Mouse (Mus musculus) olfactory bulb, adult 2 months (tissue): ENCODE results near the gene B830017H08Rik. TPM values are rescaled to one million over a fixed set of nuclear protein-coding genes. Genes with fewer than 3 reads are reported as not detected.

ENCODE experiments used
- H3K27ac ChIP-seq: fragments of 200-500 bp; 2 replicates; pipeline ENCODE4 v1.5.1; 2012; ENCODE audit warnings: low read depth, low read length; ENCODE audit not compliant: insufficient read depth
- H3K4me1 ChIP-seq: fragments of 200-500 bp; 2 replicates; pipeline ENCODE4 v1.6.1; 2012; ENCODE audit warnings: low read length; ENCODE audit not compliant: control insufficient read depth, insufficient read depth
- H3K4me3 ChIP-seq: fragments of 200-500 bp; 2 replicates; pipeline ENCODE4 v1.5.1; 2012; ENCODE audit warnings: mild to moderate bottlenecking, low read depth, low read length, moderate library complexity; ENCODE audit not compliant: insufficient read depth
- CTCF ChIP-seq: fragments of 200-500 bp; IDR thresholded peaks from 2 replicates; pipeline ENCODE4 v1.5.1; 2012; ENCODE audit warnings: low read depth, mild to moderate bottlenecking, low read length, moderate library complexity; ENCODE audit not compliant: insufficient read depth
- POLR2A ChIP-seq: fragments of 200-500 bp; IDR thresholded peaks from 2 replicates; pipeline ENCODE4 v1.6.1; 2012; ENCODE audit warnings: mild to moderate bottlenecking, low read depth, low read length, moderate library complexity; ENCODE audit not compliant: insufficient read depth
- WGBS: fragments of 180-500 bp; shearing (Covaris S2); methylation state at CpG from one replicate; pipeline ENCODE4 v1.1.7; 2018; 5-methylcytosine and 5-hydroxymethylcytosine counted together
- polyA plus RNA-seq: library from polyadenylated mRNA; stranded (reverse); fragments of >200 nt; gene quantifications from 2 replicates; pipeline ENCODE4 v1.2.4, GENCODE M21; 2012; ENCODE audit warnings: low replicate concordance; ENCODE audit not compliant: missing spikeins, insufficient read depth, insufficient read length

The B830017H08Rik gene
- polyA plus RNA-seq, 1 experiment, result not detected

- TF ChIP-seq CTCF (no peak), POLR2A (no peak)
- Histone ChIP-seq H3K27ac (no peak overlapping the region), H3K4me1 (peaks cover 7% of the 10 kb centered on the region; the same call in 1 of the 2 replicates), H3K4me3 (no peak overlapping the region)
Observed at GRCm38 (mm10) chr16:17858592-17858991, 25.7 kb downstream of the B830017H08Rik start.

- no peak overlapping the region for H3K4me3 ChIP-seq
- TF ChIP-seq POLR2A, result no peak
- TF ChIP-seq CTCF, result no peak
Observed at GRCm38 (mm10) chr16:17865293-17865692, 32.4 kb downstream of the B830017H08Rik start.

GRCm38 (mm10) chr16:17865770-17866169, 32.8 kb downstream of the B830017H08Rik start:
- no peak overlapping the region for H3K4me3 ChIP-seq
- WGBS, result 64% methylated on average over 6 of the region's 6 CpGs
- H3K27ac ChIP-seq, result no peak overlapping the region
- H3K4me1 ChIP-seq, result peaks cover 5% of the 10 kb centered on the region; the same call in 1 of the 2 replicates
- TF ChIP-seq CTCF, result no peak

More at GRCm38 (mm10) chr16:17865293-17865692, 32.4 kb downstream of the B830017H08Rik start:
- no peak overlapping the region for H3K27ac ChIP-seq
- H3K4me1 ChIP-seq, result peaks cover 5% of the 10 kb centered on the region; the same call in 1 of the 2 replicates
- WGBS, result 96% methylated on average over 2 of the region's 2 CpGs

- TF ChIP-seq CTCF (no peak), POLR2A (no peak)
- WGBS, result 57% methylated on average over 5 of the region's 5 CpGs
- H3K27ac ChIP-seq, result no peak overlapping the region
- H3K4me3 ChIP-seq, result no peak overlapping the region
- H3K4me1 ChIP-seq, result 0 out of 2 replicates have a peak, but pooled peaks cover 6% of the 10 kb centered on the region
Observed at GRCm38 (mm10) chr16:17871248-17871647, 38.3 kb downstream of the B830017H08Rik start.

GRCm38 (mm10) chr16:17872995-17873394, 40.1 kb downstream of the B830017H08Rik start:
- TF ChIP-seq POLR2A, result no peak
- TF ChIP-seq CTCF, result no peak
- WGBS, result 84% methylated on average over 4 of the region's 4 CpGs
- no peak overlapping the region for H3K27ac ChIP-seq

GRCm38 (mm10) chr16:17875174-17875573, 42.3 kb downstream of the B830017H08Rik start:
- WGBS, result 78% methylated on average over 4 of the region's 4 CpGs
- no peak for TF ChIP-seq CTCF
- TF ChIP-seq POLR2A, result no peak
- Histone ChIP-seq H3K27ac (no peak overlapping the region), H3K4me1 (peaks cover 8% of the 10 kb centered on the region; the same call in 1 of the 2 replicates), H3K4me3 (no peak overlapping the region)

More at GRCm38 (mm10) chr16:17872995-17873394, 40.1 kb downstream of the B830017H08Rik start:
- 0 out of 2 replicates have a peak, but pooled peaks cover 6% of the 10 kb centered on the region for H3K4me1 ChIP-seq
- H3K4me3 ChIP-seq, result no peak overlapping the region

- Histone ChIP-seq H3K4me3 (no peak overlapping the region), H3K27ac (no peak overlapping the region), H3K4me1 (peaks cover 8% of the 10 kb centered on the region; the same call in 1 of the 2 replicates)
- TF ChIP-seq CTCF, result no peak
- no peak for TF ChIP-seq POLR2A
- WGBS, result 77% methylated on average over 1 of the region's 1 CpGs
Observed at GRCm38 (mm10) chr16:17876096-17876495, 43.2 kb downstream of the B830017H08Rik start.

GRCm38 (mm10) chr16:17879571-17879970, 46.6 kb downstream of the B830017H08Rik start:
- 73% methylated on average over 4 of the region's 4 CpGs for WGBS
- H3K4me1 ChIP-seq, result peaks cover 4% of the 10 kb centered on the region; the same call in 1 of the 2 replicates
- TF ChIP-seq POLR2A, result no peak
- no peak for TF ChIP-seq CTCF
- H3K27ac ChIP-seq, result no peak overlapping the region
- H3K4me3 ChIP-seq, result no peak overlapping the region

- no peak for TF ChIP-seq CTCF
- TF ChIP-seq POLR2A, result no peak
- H3K27ac ChIP-seq, result no peak overlapping the region
- H3K4me3 ChIP-seq, result no peak overlapping the region
- H3K4me1 ChIP-seq, result peaks cover 10% of the 10 kb centered on the region
Observed at GRCm38 (mm10) chr16:17882196-17882595, 49.3 kb downstream of the B830017H08Rik start.

- H3K27ac ChIP-seq, result no peak overlapping the region
- 88% methylated on average over 6 of the region's 6 CpGs for WGBS
- no peak for TF ChIP-seq POLR2A
- no peak for TF ChIP-seq CTCF
- peaks cover 10% of the 10 kb centered on the region for H3K4me1 ChIP-seq
- H3K4me3 ChIP-seq, result no peak overlapping the region
Observed at GRCm38 (mm10) chr16:17884116-17884515, 51.2 kb downstream of the B830017H08Rik start.

Other genes starting within 250 kb of the B830017H08Rik start
- gene Slc7a4, start 249.9 kb upstream of the B830017H08Rik start, polyA plus RNA-seq, result not detected in 2 replicates
- not detected in 2 replicates for gene Smpd4, start 213.8 kb upstream of the B830017H08Rik start, polyA plus RNA-seq
- not detected in 2 replicates for gene Ccdc74a, start 186.7 kb upstream of the B830017H08Rik start, polyA plus RNA-seq
- gene Med15, start 100.2 kb upstream of the B830017H08Rik start, polyA plus RNA-seq, result not detected in 2 replicates
- gene Klhl22, start 73.5 kb upstream of the B830017H08Rik start, polyA plus RNA-seq, result not detected in 2 replicates
- not detected in 2 replicates for gene Scarf2, start 35.8 kb upstream of the B830017H08Rik start, polyA plus RNA-seq
- gene Car15, start 5.2 kb downstream of the B830017H08Rik start, polyA plus RNA-seq, result not detected in 2 replicates
- not detected in 2 replicates for gene Gm20518, start 58.5 kb downstream of the B830017H08Rik start, polyA plus RNA-seq
- not detected in 2 replicates for gene Tssk1, start 61.1 kb downstream of the B830017H08Rik start, polyA plus RNA-seq
- gene Dgcr2, start 65.4 kb downstream of the B830017H08Rik start, polyA plus RNA-seq, result not detected in 2 replicates
- not detected in 2 replicates for gene Tssk2, start 65.5 kb downstream of the B830017H08Rik start, polyA plus RNA-seq
- not detected in 2 replicates for gene Ess2, start 78.2 kb downstream of the B830017H08Rik start, polyA plus RNA-seq
- not detected in 2 replicates for gene Gsc2, start 81.9 kb downstream of the B830017H08Rik start, polyA plus RNA-seq
- gene Slc25a1, start 95.1 kb downstream of the B830017H08Rik start, polyA plus RNA-seq, result not detected in 2 replicates
- gene Vpreb2, start 147.3 kb downstream of the B830017H08Rik start, polyA plus RNA-seq, result not detected in 2 replicates
- not detected in 2 replicates for gene Dgcr6, start 219.7 kb downstream of the B830017H08Rik start, polyA plus RNA-seq